Mouse (Mus musculus): Measurements from ENCODE around the gene Upp2. TPM values are rescaled to one million over a fixed set of nuclear protein-coding genes. Genes with fewer than 3 reads are reported as not detected.
A peak's percentile ranks its signal among the peaks of the same experiment; 100 is the strongest.

Upp2 gene
- total and polyA plus RNA-seq, 2 experiments, result 105 to 1,754 TPM

DNA sequence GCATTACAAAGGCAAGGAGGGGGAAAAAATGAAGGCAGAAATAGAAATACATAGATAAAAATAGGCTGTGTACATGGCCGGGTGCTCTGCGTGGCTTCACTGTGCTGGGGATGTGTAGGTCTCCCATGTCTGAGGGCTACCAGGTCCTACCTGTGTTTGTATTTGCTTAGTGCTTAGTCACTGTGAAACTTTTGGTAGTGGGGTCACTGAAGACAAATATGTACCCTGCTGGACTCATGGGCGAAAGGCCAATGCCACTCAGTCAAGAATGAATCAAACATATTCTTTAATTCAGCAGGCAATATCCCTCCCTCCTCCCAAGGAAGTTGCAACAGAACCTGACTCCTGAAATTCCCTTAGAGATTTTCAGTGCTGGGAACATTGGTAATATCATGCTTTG is 137.5 kb downstream of the Upp2 start:
- Histone ChIP-seq H3K27ac (replicated peaks; ENCODE audit: insufficient read depth, low read depth, low read length) (no peak overlapping the region), H3K79me2 (ENCODE audit: control insufficient read depth, insufficient read depth, low read length) (no peaks in the 10 kb centered on the region), H3K4me3 (ENCODE audit: insufficient read depth, low read depth, low read length) (no peak overlapping the region), H3K27me3 (ENCODE audit: control insufficient read depth, insufficient read depth, low read length) (no peaks in the 10 kb centered on the region), H3K9ac (ENCODE audit: low read depth, low read length) (no peak overlapping the region), H3K4me1 (ENCODE audit: control insufficient read depth, insufficient read depth, low read length) (no peaks in the 10 kb centered on the region), H3K36me3 (ENCODE audit: control insufficient read depth, insufficient read depth, low read length) (no peaks in the 10 kb centered on the region)
- no peak for TF ChIP-seq CTCF (IDR thresholded peaks at IDR 0.05; ENCODE audit: low read depth, low read length)
- TF ChIP-seq POLR2A (IDR thresholded peaks at IDR 0.05; ENCODE audit: extremely low read depth, insufficient read depth, low read length), result no peak
- peak; percentile 5 for DNase-seq (ENCODE audit: extremely low read depth, low read depth, low spot score)
- WGBS, result 35% methylated on average over 3 of the region's 3 CpGs

DNA sequence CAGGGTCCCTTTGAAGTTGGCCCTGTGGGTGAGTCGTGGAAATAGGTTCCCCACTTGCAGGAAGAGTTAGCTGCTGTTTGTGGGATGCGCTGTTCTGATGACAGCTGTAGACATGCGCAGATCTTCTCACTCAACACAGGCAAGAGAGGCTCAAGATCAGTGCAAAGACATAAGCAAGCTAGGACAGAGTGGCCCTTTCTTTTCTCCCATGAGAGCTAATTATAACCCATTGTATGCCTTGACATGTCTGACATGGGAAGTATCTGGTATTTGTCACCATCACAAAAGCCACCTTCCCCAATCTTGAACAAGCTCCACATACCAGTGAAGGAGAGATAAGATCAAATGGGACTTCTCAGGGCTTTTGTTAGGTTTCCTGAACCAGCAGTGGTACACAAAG is 140.6 kb downstream of the Upp2 start:
- H3K27me3 ChIP-seq (ENCODE audit: control insufficient read depth, insufficient read depth, low read length), result no peaks in the 10 kb centered on the region
- WGBS, result 91% methylated on average over 3 of the region's 3 CpGs
- DNase-seq (ENCODE audit: extremely low read depth, low read depth, low spot score), result no peak

DNA sequence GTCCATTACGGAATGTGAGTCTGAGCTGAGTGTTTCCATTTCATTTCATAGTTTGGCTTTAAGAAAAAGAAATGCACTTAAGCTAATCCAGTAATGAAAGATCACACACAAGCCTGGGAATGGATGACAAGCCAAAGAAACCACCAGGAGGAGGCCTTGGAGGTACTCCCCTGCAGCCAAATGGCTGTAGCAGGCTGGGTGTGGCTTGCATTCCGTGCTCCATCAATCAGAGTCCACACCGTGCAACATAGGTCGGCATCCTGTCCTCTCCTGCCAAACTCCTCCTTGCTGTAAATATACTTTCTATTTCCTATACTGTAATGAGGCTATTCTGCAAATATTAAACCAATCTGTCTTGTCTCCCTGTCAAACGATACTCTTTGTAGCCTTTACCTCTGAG is 143.1 kb downstream of the Upp2 start:
- H3K27ac ChIP-seq (replicated peaks; ENCODE audit: insufficient read depth, low read depth, low read length), result no peak overlapping the region
- WGBS, result 53% methylated on average over 5 of the region's 5 CpGs
- no peak overlapping the region for H3K4me3 ChIP-seq (ENCODE audit: insufficient read depth, low read depth, low read length)
- H3K9ac ChIP-seq (ENCODE audit: low read depth, low read length), result no peak overlapping the region
- no peaks in the 10 kb centered on the region for H3K36me3 ChIP-seq (ENCODE audit: control insufficient read depth, insufficient read depth, low read length)
- DNase-seq (ENCODE audit: extremely low read depth, low read depth, low spot score), result no peak
- H3K4me1 ChIP-seq (ENCODE audit: control insufficient read depth, insufficient read depth, low read length), result peaks cover 2% of the 10 kb centered on the region; the same call in 1 of the 2 replicates
- no peaks in the 10 kb centered on the region for H3K79me2 ChIP-seq (ENCODE audit: control insufficient read depth, insufficient read depth, low read length)
- TF ChIP-seq POLR2A (IDR thresholded peaks at IDR 0.05; ENCODE audit: extremely low read depth, insufficient read depth, low read length) (no peak), CTCF (IDR thresholded peaks at IDR 0.05; ENCODE audit: low read depth, low read length) (no peak)
- H3K27me3 ChIP-seq (ENCODE audit: control insufficient read depth, insufficient read depth, low read length), result no peaks in the 10 kb centered on the region

More for the DNA sequence above, 140.6 kb downstream of the Upp2 start:
- no peak for TF ChIP-seq POLR2A (IDR thresholded peaks at IDR 0.05; ENCODE audit: extremely low read depth, insufficient read depth, low read length)
- no peaks in the 10 kb centered on the region for H3K79me2 ChIP-seq (ENCODE audit: control insufficient read depth, insufficient read depth, low read length)
- H3K36me3 ChIP-seq (ENCODE audit: control insufficient read depth, insufficient read depth, low read length), result no peaks in the 10 kb centered on the region
- H3K9ac ChIP-seq (ENCODE audit: low read depth, low read length), result no peak overlapping the region
- no peak overlapping the region for H3K27ac ChIP-seq (replicated peaks; ENCODE audit: insufficient read depth, low read depth, low read length)
- H3K4me3 ChIP-seq (ENCODE audit: insufficient read depth, low read depth, low read length), result no peak overlapping the region
- peaks cover 2% of the 10 kb centered on the region; the same call in 1 of the 2 replicates for H3K4me1 ChIP-seq (ENCODE audit: control insufficient read depth, insufficient read depth, low read length)

DNA sequence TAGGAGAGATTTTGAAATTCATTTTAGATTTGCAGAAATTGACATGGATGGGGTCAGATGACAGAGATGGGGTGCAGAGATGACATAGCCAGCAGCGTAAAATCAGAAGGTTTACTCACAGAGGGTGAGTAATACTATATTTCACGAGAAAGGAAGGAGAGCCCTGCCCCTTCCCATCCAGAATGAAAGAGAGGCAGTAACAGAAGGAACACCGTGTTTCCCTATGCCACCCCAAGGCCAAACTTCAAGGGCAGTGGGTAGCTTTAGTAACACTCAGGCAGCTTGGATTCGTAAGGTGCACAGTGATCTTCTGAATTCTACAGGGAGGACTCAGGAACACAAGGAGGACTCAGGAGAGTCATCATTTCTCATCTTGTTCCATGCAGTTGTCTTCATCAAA is 144.0 kb downstream of the Upp2 start:
- TF ChIP-seq POLR2A (IDR thresholded peaks at IDR 0.05; ENCODE audit: extremely low read depth, insufficient read depth, low read length) (no peak), CTCF (IDR thresholded peaks at IDR 0.05; ENCODE audit: low read depth, low read length) (no peak)
- WGBS, result 92% methylated on average over 4 of the region's 4 CpGs
- Histone ChIP-seq H3K27ac (replicated peaks; ENCODE audit: insufficient read depth, low read depth, low read length) (no peak overlapping the region), H3K27me3 (ENCODE audit: control insufficient read depth, insufficient read depth, low read length) (no peaks in the 10 kb centered on the region), H3K79me2 (ENCODE audit: control insufficient read depth, insufficient read depth, low read length) (no peaks in the 10 kb centered on the region), H3K4me3 (ENCODE audit: insufficient read depth, low read depth, low read length) (no peak overlapping the region), H3K9ac (ENCODE audit: low read depth, low read length) (no peak overlapping the region), H3K4me1 (ENCODE audit: control insufficient read depth, insufficient read depth, low read length) (peaks cover 2% of the 10 kb centered on the region; the same call in 1 of the 2 replicates), H3K36me3 (ENCODE audit: control insufficient read depth, insufficient read depth, low read length) (no peaks in the 10 kb centered on the region)
- no peak for DNase-seq (ENCODE audit: extremely low read depth, low read depth, low spot score)

DNA sequence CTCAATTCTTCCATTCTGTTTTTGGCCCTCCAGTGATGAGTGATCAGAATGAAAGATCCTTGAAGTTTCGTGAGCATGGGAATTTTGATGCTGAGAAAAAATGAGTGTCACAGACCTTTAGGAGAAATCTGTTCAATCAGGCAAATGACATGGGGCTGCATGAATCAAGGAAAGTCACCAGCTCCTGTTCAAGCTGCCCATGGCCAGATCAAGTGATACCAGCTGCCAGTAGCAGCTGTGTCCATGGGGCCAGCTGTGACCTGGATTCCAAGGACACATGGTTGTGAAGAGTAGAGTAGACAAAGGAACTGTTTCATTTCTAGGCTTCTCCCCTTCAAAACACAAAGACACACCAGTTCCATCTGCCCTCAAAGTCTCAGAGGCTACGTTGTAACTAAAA is 144.4 kb downstream of the Upp2 start:
- Histone ChIP-seq H3K79me2 (ENCODE audit: control insufficient read depth, insufficient read depth, low read length) (no peaks in the 10 kb centered on the region), H3K27ac (replicated peaks; ENCODE audit: insufficient read depth, low read depth, low read length) (no peak overlapping the region), H3K36me3 (ENCODE audit: control insufficient read depth, insufficient read depth, low read length) (no peaks in the 10 kb centered on the region), H3K4me3 (ENCODE audit: insufficient read depth, low read depth, low read length) (no peak overlapping the region), H3K9ac (ENCODE audit: low read depth, low read length) (no peak overlapping the region), H3K4me1 (ENCODE audit: control insufficient read depth, insufficient read depth, low read length) (peaks cover 2% of the 10 kb centered on the region; the same call in 1 of the 2 replicates), H3K27me3 (ENCODE audit: control insufficient read depth, insufficient read depth, low read length) (no peaks in the 10 kb centered on the region)
- TF ChIP-seq CTCF (IDR thresholded peaks at IDR 0.05; ENCODE audit: low read depth, low read length) (no peak), POLR2A (IDR thresholded peaks at IDR 0.05; ENCODE audit: extremely low read depth, insufficient read depth, low read length) (no peak)
- 75% methylated on average over 2 of the region's 2 CpGs for WGBS
- peak; percentile 3 for DNase-seq (ENCODE audit: extremely low read depth, low read depth, low spot score)

DNA sequence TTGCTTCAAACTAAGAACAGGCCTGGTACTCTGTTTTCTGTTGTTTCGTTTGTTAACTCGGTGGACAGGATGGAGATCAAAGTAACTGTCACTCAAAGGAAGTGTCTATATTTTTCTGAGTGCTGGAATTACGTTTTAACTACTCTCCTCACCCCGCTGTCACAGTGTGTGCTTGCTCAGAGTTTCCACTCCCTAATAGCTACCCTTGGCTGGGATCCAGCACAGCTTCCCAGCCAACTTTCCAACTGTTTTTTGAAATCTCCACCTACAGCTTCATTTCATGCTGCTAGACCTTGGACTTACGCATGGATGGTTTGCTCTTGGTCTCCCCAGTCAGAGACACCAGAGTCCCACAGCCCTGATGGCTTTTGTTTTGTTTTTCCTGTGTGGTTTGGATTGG is 144.8 kb downstream of the Upp2 start:
- WGBS, result 9% methylated on average over 5 of the region's 5 CpGs
- no peaks in the 10 kb centered on the region for H3K27me3 ChIP-seq (ENCODE audit: control insufficient read depth, insufficient read depth, low read length)
- H3K4me3 ChIP-seq (ENCODE audit: insufficient read depth, low read depth, low read length), result no peak overlapping the region
- TF ChIP-seq CTCF (IDR thresholded peaks at IDR 0.05; ENCODE audit: low read depth, low read length) (no peak), POLR2A (IDR thresholded peaks at IDR 0.05; ENCODE audit: extremely low read depth, insufficient read depth, low read length) (no peak)
- no peaks in the 10 kb centered on the region for H3K79me2 ChIP-seq (ENCODE audit: control insufficient read depth, insufficient read depth, low read length)
- peaks cover 2% of the 10 kb centered on the region; the same call in 1 of the 2 replicates for H3K4me1 ChIP-seq (ENCODE audit: control insufficient read depth, insufficient read depth, low read length)
- peak; percentile 79 for DNase-seq (ENCODE audit: extremely low read depth, low read depth, low spot score)
- H3K9ac ChIP-seq (ENCODE audit: low read depth, low read length), result no peak overlapping the region
- no peak overlapping the region for H3K27ac ChIP-seq (replicated peaks; ENCODE audit: insufficient read depth, low read depth, low read length)
- no peaks in the 10 kb centered on the region for H3K36me3 ChIP-seq (ENCODE audit: control insufficient read depth, insufficient read depth, low read length)
